Mouse (Mus musculus): ENCODE measurements around the gene Gm42791. TPM values are rescaled to one million over a fixed set of nuclear protein-coding genes. Genes with fewer than 3 reads are reported as not detected.

The Gm42791 gene
- total RNA-seq, 1 experiment from 2014 or later = 5.6 TPM

- no peak for DNase-seq
Measured at GRCm38 (mm10) chr5:148923408-148923807, 71.5 kb downstream of the Gm42791 start.

GRCm38 (mm10) chr5:148922773-148923172 is 72.2 kb downstream of the Gm42791 start:
- DNase-seq = no peak

- no peak for DNase-seq
Measured at GRCm38 (mm10) chr5:148918049-148918448, 76.9 kb downstream of the Gm42791 start.

GRCm38 (mm10) chr5:148916775-148917174 is 78.2 kb downstream of the Gm42791 start:
- DNase-seq = no peak

GRCm38 (mm10) chr5:148912262-148912661 is 82.7 kb downstream of the Gm42791 start:
- no peak for DNase-seq

- no peak for DNase-seq
Measured at GRCm38 (mm10) chr5:148910066-148910465, 84.9 kb downstream of the Gm42791 start.

GRCm38 (mm10) chr5:148909402-148909801 is 85.5 kb downstream of the Gm42791 start:
- peak; percentile 54 for DNase-seq

GRCm38 (mm10) chr5:148909057-148909395 is 85.9 kb downstream of the Gm42791 start:
- DNase-seq = peak; percentile 16

GRCm38 (mm10) chr5:148908191-148909056 is 86.5 kb downstream of the Gm42791 start:
- DNase-seq = no peak

GRCm38 (mm10) chr5:148906305-148906704 is 88.6 kb downstream of the Gm42791 start:
- DNase-seq = no peak

- DNase-seq = peak; percentile 62
Measured at GRCm38 (mm10) chr5:148904846-148905245, 90.1 kb downstream of the Gm42791 start.

GRCm38 (mm10) chr5:148899361-148899760 is 95.6 kb downstream of the Gm42791 start:
- peak; percentile 21 for DNase-seq

- DNase-seq = peak; percentile 18
Measured at GRCm38 (mm10) chr5:148897941-148898417, 97.0 kb downstream of the Gm42791 start.

- no peak for DNase-seq
Measured at GRCm38 (mm10) chr5:148897069-148897702, 97.8 kb downstream of the Gm42791 start.

- DNase-seq = no peak
Measured at GRCm38 (mm10) chr5:148896515-148896914, 98.4 kb downstream of the Gm42791 start.

- no peak for DNase-seq
Measured at GRCm38 (mm10) chr5:148895833-148896232, 99.1 kb downstream of the Gm42791 start.

GRCm38 (mm10) chr5:148895034-148895433 is 99.9 kb downstream of the Gm42791 start:
- DNase-seq = no peak

- no peak for DNase-seq
Measured at GRCm38 (mm10) chr5:148890237-148890636, 104.7 kb downstream of the Gm42791 start.

- no peak for DNase-seq
Measured at GRCm38 (mm10) chr5:148888032-148888431, 106.9 kb downstream of the Gm42791 start.

GRCm38 (mm10) chr5:148885821-148886609 is 108.9 kb downstream of the Gm42791 start:
- DNase-seq = peak; percentile 39

GRCm38 (mm10) chr5:148883671-148884070 is 111.3 kb downstream of the Gm42791 start:
- no peak for DNase-seq

- peak; percentile 16 for DNase-seq
Measured at GRCm38 (mm10) chr5:148879218-148879617, 115.7 kb downstream of the Gm42791 start.

GRCm38 (mm10) chr5:148873116-148873515 is 121.8 kb downstream of the Gm42791 start:
- DNase-seq = no peak

Data from adrenal gland, postnatal 14 days (tissue).